Mouse (Mus musculus) bone marrow macrophage, adult 2 months (primary cell): ENCODE data around the gene Ms4a3.

ENCODE experiments used
- CTCF ChIP-seq: IDR thresholded peaks from 2 replicates; pipeline ENCODE4 v1.5.1; 2012; ENCODE audit warnings: low read depth, mild to moderate bottlenecking, low read length, moderate library complexity
- POLR2A ChIP-seq: IDR thresholded peaks from 2 replicates; pipeline ENCODE4 v1.6.1; 2012; ENCODE audit warnings: mild to moderate bottlenecking, low read depth, low read length, borderline replicate concordance

GRCm38 (mm10) chr19:11634330-11634729 lies 6.3 kb downstream of the Ms4a3 start:
- TF ChIP-seq POLR2A = no peak
- TF ChIP-seq CTCF = no peak
